1 mouse cellular context compared by ENCODE assay signal in genomic region chr12:110795035-110795434, GRCm38 (mm10).
TF ChIP-seq lines count a peak whose summit lies in the region.

No protein-coding gene starts in this region.

TF ChIP-seq in MEL, 35 proteins besides CTCF, POLR2A, EP300 and RAD21 (continued from another document):
- TF ChIP-seq E2F4 (IDR thresholded peaks at IDR 0.05; ENCODE audit: borderline replicate concordance, low read depth, low read length), result no peak
- TF ChIP-seq RCOR1 (IDR thresholded peaks at IDR 0.05; ENCODE audit: low read depth, low read length), result no peak
- no peak for TF ChIP-seq ZMIZ1 (IDR thresholded peaks at IDR 0.05; ENCODE audit: low read depth, low read length)
- TF ChIP-seq ETS1 (IDR thresholded peaks at IDR 0.05; ENCODE audit: low read depth, low read length), result no peak
- no peak for TF ChIP-seq HCFC1 (IDR thresholded peaks at IDR 0.05; ENCODE audit: low read depth, low read length)
- no peak for TF ChIP-seq BHLHE40 (IDR thresholded peaks at IDR 0.05; ENCODE audit: borderline replicate concordance, low read depth, low read length)
- TF ChIP-seq NRF1 (IDR thresholded peaks at IDR 0.05; ENCODE audit: insufficient read depth, low read depth, low read length, poor library complexity, severe bottlenecking), result no peak
- no peak for TF ChIP-seq TBP (IDR thresholded peaks at IDR 0.05; ENCODE audit: low read depth, low read length)
